Mouse (Mus musculus) ES-E14 (cell line): ENCODE measurements at regions not wholly inside any gene's neighbourhood (a gene's known extent, or its start where the extent isn't known, plus 50 kb on each side); places are given as distances from the start of the nearest gene placed in this dataset.

ENCODE experiments used
- CHD2 ChIP-seq: IDR thresholded peaks from 2 replicates; pipeline ENCODE4 v1.6.1; 2014; ENCODE audit warnings: mild to moderate bottlenecking, low read depth, low read length, inconsistent platforms
- HCFC1 ChIP-seq: IDR thresholded peaks from 2 replicates; pipeline ENCODE4 v1.6.1; 2012; ENCODE audit warnings: low read length, inconsistent platforms, borderline replicate concordance; ENCODE audit not compliant: insufficient read depth
- MAFK ChIP-seq: IDR thresholded peaks from 2 replicates; pipeline ENCODE4 v1.6.1; 2014; ENCODE audit warnings: mild to moderate bottlenecking, low read depth, low read length, inconsistent platforms; ENCODE audit not compliant: insufficient read depth
- ZC3H11A ChIP-seq: IDR thresholded peaks from 2 replicates; pipeline ENCODE4 v1.6.1; 2012; ENCODE audit warnings: low read depth, mild to moderate bottlenecking, inconsistent platforms, low read length, borderline replicate concordance
- ZNF384 ChIP-seq: IDR thresholded peaks from 2 replicates; pipeline ENCODE4 v1.6.1; 2012; ENCODE audit warnings: low read depth, low read length, inconsistent platforms

DNA sequence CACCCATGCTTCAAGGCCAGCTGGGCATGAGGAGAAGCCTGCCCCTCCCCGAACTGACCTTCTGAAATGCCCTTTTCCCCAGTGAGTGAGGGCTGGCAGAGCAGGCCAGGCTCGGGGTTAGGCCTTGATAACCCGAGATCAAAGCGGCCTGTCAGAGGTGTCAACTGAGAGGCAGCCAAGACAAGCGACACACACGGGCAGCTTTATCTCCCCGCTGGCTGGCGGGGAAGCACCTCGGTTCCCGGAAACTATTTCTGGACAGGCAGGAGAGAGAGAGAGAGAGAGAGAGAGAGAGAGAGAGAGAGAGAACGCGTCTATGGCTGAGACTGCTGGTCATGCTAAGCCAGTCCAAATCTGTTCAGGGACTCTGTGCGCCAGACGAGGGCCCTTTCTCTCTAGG, 95.3 kb upstream of the Tbx3 start:
- no peak for TF ChIP-seq ZC3H11A
- no peak for TF ChIP-seq MAFK
- no peak for TF ChIP-seq ZNF384
- TF ChIP-seq HCFC1: no peak
- no peak for TF ChIP-seq CHD2
